Mouse (Mus musculus) liver, adult 2 months (tissue): Measurements from ENCODE around the gene Rpl27a.

Experiments
- CTCF ChIP-seq: fragments of 200-500 bp; IDR thresholded peaks from 2 replicates; pipeline ENCODE4 v1.5.1; 2011; ENCODE audit warnings: low read depth, low read length, control low read depth
- POLR2A ChIP-seq: fragments of 200-500 bp; IDR thresholded peaks from 2 replicates; pipeline ENCODE4 v1.6.1; 2011; ENCODE audit warnings: low read length, control low read depth; ENCODE audit not compliant: insufficient read depth; ENCODE audit errors: extremely low read depth

DNA sequence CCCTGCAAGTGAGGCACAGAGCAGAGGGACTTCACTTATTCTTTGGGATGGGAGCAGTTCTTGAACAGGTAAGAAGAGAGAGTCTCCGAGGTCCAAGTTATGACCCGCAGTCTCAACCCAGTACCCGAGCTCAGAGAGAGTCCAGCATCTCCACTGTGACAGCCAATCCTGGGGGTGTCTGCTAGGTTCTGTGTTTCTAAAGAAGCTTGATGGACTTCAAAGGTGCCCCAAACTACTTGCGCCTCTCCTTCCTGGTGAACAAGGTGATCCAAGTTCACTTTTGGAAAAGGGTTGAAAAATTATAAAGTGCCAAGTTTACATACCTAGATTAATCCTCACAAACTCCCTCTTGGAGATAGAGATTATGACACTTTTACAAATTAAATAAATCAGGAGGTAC is 10.9 kb upstream of the Rpl27a start, which contains the start of gene Trim66:
- TF ChIP-seq CTCF: no peak
- TF ChIP-seq POLR2A: no peak
